Comparison of ENCODE assay signal across 17 mouse cellular contexts in the genomic region with DNA sequence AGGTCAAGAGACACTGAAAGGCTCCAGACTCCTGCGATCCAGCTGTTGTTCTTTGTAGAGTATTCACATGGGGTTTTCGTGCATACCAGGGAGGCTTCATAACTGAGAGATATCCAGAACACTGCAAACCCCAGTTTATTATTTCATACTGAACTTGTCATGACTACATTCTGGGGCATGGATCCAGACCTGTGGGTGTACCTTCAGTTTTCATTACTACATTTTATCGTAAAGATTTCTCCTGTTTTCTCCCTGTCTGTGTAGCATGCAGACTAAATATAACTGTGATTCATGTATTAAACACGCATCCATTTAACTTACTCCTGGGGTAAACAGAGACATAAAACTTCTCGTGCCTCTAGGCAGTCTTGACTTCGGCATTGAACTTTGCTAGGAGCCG.
"Had no signal": no experiment of that assay in that cellular context is flagged by ENCODE, and none has a peak within 500 bp of the region (broad histone marks: within the 10 kb centered on the region; RNA-seq: fewer than 3 reads in every experiment).

No protein-coding gene starts in this region.

- DNase-seq: lung, adult 18-20 months; lung, embryonic 14.5 days; lung, postnatal 10 days; lung, postnatal 4 days; midbrain, embryonic 14.5 days; retina, postnatal 1 day; right cerebral cortex, adult 18-20 months; right cerebral cortex, postnatal 25 days; right cerebral cortex, postnatal 4 days; spleen, adult 18-20 months; thymus, adult 18-20 months; thymus, postnatal 14 days; thymus, postnatal 36 days had no signal

- H3K27me3 ChIP-seq: midbrain, embryonic 12.5 days; neural tube, embryonic 13.5 days; neural tube, embryonic 15.5 days had no signal

- H3K9me3 ChIP-seq: neural tube, embryonic 15.5 days had no signal

- H3K4me2 ChIP-seq: lung, embryonic 14.5 days; midbrain, embryonic 12.5 days; neural tube, embryonic 13.5 days; neural tube, embryonic 15.5 days had no signal

- H3K9ac ChIP-seq: lung, embryonic 14.5 days; midbrain, embryonic 12.5 days; neural tube, embryonic 13.5 days; neural tube, embryonic 15.5 days had no signal

- H3K36me3 ChIP-seq: midbrain, embryonic 10.5 days; midbrain, embryonic 12.5 days; neural tube, embryonic 13.5 days; neural tube, embryonic 15.5 days had no signal

- H3K4me1 ChIP-seq: neural tube, embryonic 13.5 days; neural tube, embryonic 15.5 days had no signal

- H3K27ac ChIP-seq: midbrain, embryonic 10.5 days; midbrain, embryonic 12.5 days; neural tube, embryonic 13.5 days; neural tube, embryonic 15.5 days had no signal

- H3K4me3 ChIP-seq: midbrain, embryonic 10.5 days; midbrain, embryonic 12.5 days; neural tube, embryonic 13.5 days; neural tube, embryonic 15.5 days had no signal
